Mouse (Mus musculus) thymus, postnatal 0 days (tissue): ENCODE measurements around the gene Serpine3. TPM values are rescaled to one million over a fixed set of nuclear protein-coding genes. Genes with fewer than 3 reads are reported as not detected.

Experiments used
- polyA plus RNA-seq: library from polyadenylated mRNA; unstranded; fragments of >200 nt; fragmentation: Nextera tagmentation; extraction: Ambion mirVana; gene quantifications from 2 replicates; pipeline ENCODE4 v1.2.1, GENCODE M21; 2015

The Serpine3 gene
- polyA plus RNA-seq, 1 experiment from 2014 or later = not detected

Other genes starting within 250 kb of the Serpine3 start
- 0.08 and 0.21 TPM in 2 replicates for gene Gucy1b2, start 207.4 kb upstream of the Serpine3 start, polyA plus RNA-seq
- gene Fam124a, start 107.9 kb upstream of the Serpine3 start, polyA plus RNA-seq = 0.35 and 0.53 TPM in 2 replicates
- not detected in 2 replicates for gene Gm4131, start 96.7 kb upstream of the Serpine3 start, polyA plus RNA-seq
- gene Ints6, start 97.5 kb downstream of the Serpine3 start, polyA plus RNA-seq = 13.6 and 15.5 TPM in 2 replicates
- gene Wdfy2, start 174.0 kb downstream of the Serpine3 start, polyA plus RNA-seq = 4.2 and 5.1 TPM in 2 replicates